Mouse (Mus musculus) erythroid progenitor cell, adult 5-6 weeks (primary cell): ENCODE results near the gene Methig1. TPM values are rescaled to one million over a fixed set of nuclear protein-coding genes. Genes with fewer than 3 reads are reported as not detected.

ENCODE experiments used
- ATAC-seq: replicated peaks from 2 replicates; pipeline ENCODE4 v1.8.0; 2016; ENCODE audit warnings: moderate number of reproducible peaks, mild to moderate bottlenecking, moderate TSS enrichment, inconsistent platforms; ENCODE audit not compliant: poor library complexity, low FRiP score, severe bottlenecking
- total RNA-seq, 2 experiments: library from RNA; stranded (forward) in 1 of 2; stranded (reverse) in 1 of 2; fragments of 150-400 nt in 1 of 2; fragments of 186-747, 209-891 nt in 1 of 2; gene quantifications; 2 replicates each; pipeline versions ENCODE4 v1.2.3 to v1.2.4; 2015 to 2017; ENCODE audit warnings: low replicate concordance in 2 of 2

Methig1 gene
- total RNA-seq, 2 experiments from 2014 or later = 0.91 TPM; not detected in 1

GRCm38 (mm10) chr15:100388886-100389285, 35.9 kb downstream of the Methig1 start:
- ATAC-seq = no peak

- peak; percentile 47; the same call in 1 of the 2 replicates for ATAC-seq
These were observed 38.1 kb downstream of the Methig1 start for GRCm38 (mm10) chr15:100391066-100391465.

- ATAC-seq = peak; percentile 56
These were observed 38.6 kb downstream of the Methig1 start for GRCm38 (mm10) chr15:100391599-100391998.

- no peak for ATAC-seq
These were observed 40.1 kb downstream of the Methig1 start for GRCm38 (mm10) chr15:100393016-100393415.

- no peak for ATAC-seq
These were observed 42.6 kb downstream of the Methig1 start for GRCm38 (mm10) chr15:100395561-100395960.

GRCm38 (mm10) chr15:100400592-100401250, 47.8 kb downstream of the Methig1 start:
- no peak for ATAC-seq

- no peak for ATAC-seq
These were observed 48.9 kb downstream of the Methig1 start for GRCm38 (mm10) chr15:100401811-100402210.

- no peak for ATAC-seq
These were observed 49.4 kb downstream of the Methig1 start for GRCm38 (mm10) chr15:100402347-100402746.

GRCm38 (mm10) chr15:100402798-100403197, 49.8 kb downstream of the Methig1 start:
- no peak for ATAC-seq

- ATAC-seq = no peak
These were observed 50.5 kb downstream of the Methig1 start for GRCm38 (mm10) chr15:100403318-100404000.

- ATAC-seq = no peak
These were observed 53.1 kb downstream of the Methig1 start for GRCm38 (mm10) chr15:100406088-100406487.

- peak; percentile 96 for ATAC-seq
These were observed 58.1 kb downstream of the Methig1 start for GRCm38 (mm10) chr15:100410918-100411672.

GRCm38 (mm10) chr15:100411731-100412130, 58.8 kb downstream of the Methig1 start:
- ATAC-seq = no peak

GRCm38 (mm10) chr15:100413306-100413705, 60.4 kb downstream of the Methig1 start:
- no peak for ATAC-seq

- no peak for ATAC-seq
These were observed 61.1 kb downstream of the Methig1 start for GRCm38 (mm10) chr15:100414011-100414410.

GRCm38 (mm10) chr15:100414942-100415341, 62.0 kb downstream of the Methig1 start:
- ATAC-seq = no peak

GRCm38 (mm10) chr15:100415684-100416083, 62.7 kb downstream of the Methig1 start:
- no peak for ATAC-seq

GRCm38 (mm10) chr15:100417854-100418450, 65.0 kb downstream of the Methig1 start:
- ATAC-seq = no peak

GRCm38 (mm10) chr15:100419311-100419710, 66.4 kb downstream of the Methig1 start:
- no peak for ATAC-seq
